Mouse (Mus musculus) G1E (cell line): ENCODE measurements around the gene Ccdc62. TPM values are rescaled to one million over a fixed set of nuclear protein-coding genes. Genes with fewer than 3 reads are reported as not detected.
A peak's percentile ranks its signal among the peaks of the same experiment; 100 is the strongest.

Source experiments
- ATAC-seq: 2 replicates; pipeline ENCODE4 v1.8.0; 2016; ENCODE audit warnings: mild to moderate bottlenecking; ENCODE audit not compliant: insufficient number of reproducible peaks, poor library complexity, low FRiP score, severe bottlenecking; ENCODE audit errors: extremely low read depth
- DNase-seq: peaks from one replicate; pipeline ENCODE4 v3.0.0; 2012; ENCODE audit warnings: low spot score
- H3K27me3 ChIP-seq: 2 replicates; pipeline ENCODE4 v1.6.1; 2012; ENCODE audit warnings: mild to moderate bottlenecking, low read length, inconsistent platforms; ENCODE audit not compliant: insufficient read depth
- H3K36me3 ChIP-seq: replicated peaks from 2 replicates; pipeline ENCODE3; 2012; ENCODE audit warnings: mild to moderate bottlenecking, inconsistent platforms
- H3K4me1 ChIP-seq: 2 replicates; pipeline ENCODE4 v1.6.1; 2012; ENCODE audit warnings: low read depth, low read length, inconsistent platforms, mixed read lengths; ENCODE audit not compliant: insufficient read depth
- H3K4me3 ChIP-seq: 2 replicates; pipeline ENCODE4 v1.5.1; 2012; ENCODE audit warnings: low read depth, mild to moderate bottlenecking, inconsistent platforms, low read length, moderate library complexity, mixed read lengths
- H3K9me3 ChIP-seq: replicated peaks from 2 replicates; pipeline ENCODE4 v1.6.1; 2012; ENCODE audit warnings: inconsistent platforms
- CTCF ChIP-seq: IDR thresholded peaks from 2 replicates; pipeline ENCODE4 v1.5.1; 2012; ENCODE audit warnings: low read depth, low read length, inconsistent platforms, mixed read lengths
- GATA1 ChIP-seq: IDR thresholded peaks from 2 replicates; pipeline ENCODE4 v1.6.1; 2012; ENCODE audit warnings: borderline replicate concordance, low read length, inconsistent platforms, mixed read lengths
- GATA2 ChIP-seq: IDR thresholded peaks from 2 replicates; pipeline ENCODE4 v1.6.1; 2012; ENCODE audit warnings: low read depth, low read length, inconsistent platforms, borderline replicate concordance
- POLR2AphosphoS5 ChIP-seq: IDR thresholded peaks from 2 replicates; pipeline ENCODE4 v1.6.1; 2012; ENCODE audit warnings: low read depth, low read length, inconsistent platforms; ENCODE audit not compliant: insufficient replicate concordance
- TAL1 ChIP-seq: conservative IDR thresholded peaks from 2 replicates; pipeline ENCODE4 v1.6.1; 2012; ENCODE audit warnings: low read depth, low read length, inconsistent platforms, mixed read lengths
- polyA plus RNA-seq: library from polyadenylated mRNA; stranded (reverse); fragments of >175 nt; gene quantifications from 2 replicates; pipeline ENCODE4 v1.2.3, GENCODE M21; 2012
- total RNA-seq, 2 experiments: library from RNA; stranded (forward) in 1 of 2; stranded (reverse) in 1 of 2; fragments of 200-1000 nt in 1 of 2; fragments of >200 nt in 1 of 2; fragmentation: Nextera tagmentation in 1 of 2; gene quantifications; 2 replicates each; pipeline ENCODE4 v1.2.3; 2014 to 2017

The Ccdc62 gene
- total and polyA plus RNA-seq, 3 experiments: 3.0 to 9.4 (median 5.0) TPM

GRCm38 (mm10) chr5:123906976-123907630 is 23.4 kb upstream of the Ccdc62 start, which contains the start of gene Denr:
Denr (plus strand) TSS chr5:123907175.
- ATAC-seq (peak; percentile 92), DNase-seq (peak; percentile 92)
- peaks cover 41% of the 10 kb centered on the region for H3K4me1 ChIP-seq
- no peaks in the 10 kb centered on the region for H3K27me3 ChIP-seq
- H3K4me3 ChIP-seq: peak within 1 kb of the TSS; percentile 95
- no peaks in the 10 kb centered on the region for H3K9me3 ChIP-seq
- peaks cover 41% of the 10 kb centered on the region for H3K36me3 ChIP-seq
- TF ChIP-seq CTCF: peak; percentile 81
- TF ChIP-seq GATA1: no peak

GRCm38 (mm10) chr5:123907631-123907977 is 22.9 kb upstream of the Ccdc62 start:
- peak; percentile 31 for DNase-seq
- Histone ChIP-seq H3K27me3 (no peaks in the 10 kb centered on the region), H3K4me1 (peaks cover 41% of the 10 kb centered on the region), H3K4me3 (peak overlapping the region; percentile 95), H3K9me3 (no peaks in the 10 kb centered on the region), H3K36me3 (peaks cover 46% of the 10 kb centered on the region)
- TF ChIP-seq TAL1 (no peak), GATA2 (no peak), CTCF (no peak), GATA1 (no peak), POLR2AphosphoS5 (no peak)
- ATAC-seq: no peak

GRCm38 (mm10) chr5:123914852-123915251 is 15.6 kb upstream of the Ccdc62 start:
- H3K27me3 ChIP-seq: no peaks in the 10 kb centered on the region
- peaks cover 90% of the 10 kb centered on the region for H3K36me3 ChIP-seq
- DNase-seq (no peak), ATAC-seq (no peak)
- TF ChIP-seq GATA1 (no peak), CTCF (no peak), TAL1 (no peak), POLR2AphosphoS5 (no peak), GATA2 (no peak)
- H3K9me3 ChIP-seq: no peaks in the 10 kb centered on the region
- H3K4me1 ChIP-seq: peaks cover 13% of the 10 kb centered on the region
- no peak overlapping the region for H3K4me3 ChIP-seq

- peaks cover 90% of the 10 kb centered on the region for H3K36me3 ChIP-seq
- TF ChIP-seq TAL1 (no peak), GATA2 (no peak), CTCF (no peak), GATA1 (no peak), POLR2AphosphoS5 (no peak)
- DNase-seq (no peak), ATAC-seq (no peak)
- no peaks in the 10 kb centered on the region for H3K4me1 ChIP-seq
- no peaks in the 10 kb centered on the region for H3K9me3 ChIP-seq
- no peak overlapping the region for H3K4me3 ChIP-seq
- no peaks in the 10 kb centered on the region for H3K27me3 ChIP-seq
Measured at GRCm38 (mm10) chr5:123922112-123922511, 8.4 kb upstream of the Ccdc62 start.

- H3K36me3 ChIP-seq: peaks cover 77% of the 10 kb centered on the region
- DNase-seq (no peak), ATAC-seq (no peak)
- no peaks in the 10 kb centered on the region for H3K27me3 ChIP-seq
- peaks cover 17% of the 10 kb centered on the region for H3K4me1 ChIP-seq
- TF ChIP-seq POLR2AphosphoS5 (no peak), GATA2 (no peak), CTCF (no peak), GATA1 (no peak), TAL1 (no peak)
- no peaks in the 10 kb centered on the region for H3K9me3 ChIP-seq
- no peak within 1 kb of the TSS for H3K4me3 ChIP-seq
Measured at GRCm38 (mm10) chr5:123927118-123927517, 3.4 kb upstream of the Ccdc62 start, which contains the start of gene Gm43518. Gm43518 (plus strand) TSS chr5:123927418.

GRCm38 (mm10) chr5:123931131-123931530 is 652 bp downstream of the Ccdc62 start:
- Histone ChIP-seq H3K36me3 (peaks cover 36% of the 10 kb centered on the region), H3K4me3 (peak overlapping the region; percentile 85), H3K9me3 (no peaks in the 10 kb centered on the region), H3K27me3 (0 out of 2 replicates have a peak, but pooled peaks cover under 1% of the 10 kb centered on the region), H3K4me1 (peaks cover 19% of the 10 kb centered on the region)
- ATAC-seq (no peak), DNase-seq (peak; percentile 12)
- TF ChIP-seq TAL1 (no peak), GATA1 (no peak), POLR2AphosphoS5 (no peak), CTCF (no peak), GATA2 (no peak)

GRCm38 (mm10) chr5:123932927-123933326 is 2.4 kb downstream of the Ccdc62 start:
- H3K4me1 ChIP-seq: peaks cover 20% of the 10 kb centered on the region
- TF ChIP-seq CTCF: no peak
- TF ChIP-seq GATA1: no peak
- no peak for TF ChIP-seq TAL1
- TF ChIP-seq GATA2: no peak
- no peak for TF ChIP-seq POLR2AphosphoS5
- 0 out of 2 replicates have a peak, but pooled peaks cover 3% of the 10 kb centered on the region for H3K27me3 ChIP-seq
- no peak for ATAC-seq
- H3K9me3 ChIP-seq: no peaks in the 10 kb centered on the region
- DNase-seq: no peak
- H3K4me3 ChIP-seq: no peak overlapping the region
- H3K36me3 ChIP-seq: peaks cover 18% of the 10 kb centered on the region
